Mouse (Mus musculus) kidney, embryonic 15.5 days (tissue): ENCODE results near the gene Ppm1n. TPM values are rescaled to one million over a fixed set of nuclear protein-coding genes. Genes with fewer than 3 reads are reported as not detected.

Source experiments
- ATAC-seq: fragments of 200-750 bp; cut with Nextera tagmentation; replicated peaks from 2 replicates; pipeline ENCODE4 v1.8.0; 2017; ENCODE audit warnings: moderate TSS enrichment; ENCODE audit not compliant: low FRiP score
- H3K27ac ChIP-seq: fragments of 300-500 bp; sonication (generic); 2 replicates; pipeline ENCODE4 v1.5.1; 2015; ENCODE audit warnings: mild to moderate bottlenecking, inconsistent platforms
- H3K27me3 ChIP-seq: fragments of 300-500 bp; sonication (generic); 2 replicates; pipeline ENCODE4 v1.6.1; 2015; ENCODE audit warnings: inconsistent platforms
- H3K36me3 ChIP-seq: fragments of 300-500 bp; sonication (generic); 2 replicates; pipeline ENCODE4 v1.6.1; 2015; ENCODE audit warnings: inconsistent platforms
- H3K4me1 ChIP-seq: fragments of 300-500 bp; sonication (generic); 2 replicates; pipeline ENCODE4 v1.6.1; 2015; ENCODE audit warnings: inconsistent platforms
- H3K4me2 ChIP-seq: fragments of 300-500 bp; sonication (generic); 2 replicates; pipeline ENCODE4 v1.6.1; 2015; ENCODE audit warnings: moderate library complexity, mild to moderate bottlenecking, inconsistent platforms
- H3K4me3 ChIP-seq: fragments of 300-500 bp; sonication (generic); replicated peaks from 2 replicates; pipeline ENCODE4 v1.5.1; 2015; ENCODE audit warnings: mild to moderate bottlenecking, inconsistent platforms
- H3K9ac ChIP-seq: fragments of 300-500 bp; sonication (generic); 2 replicates; pipeline ENCODE4 v1.6.1; 2015; ENCODE audit warnings: mild to moderate bottlenecking, inconsistent platforms
- H3K9me3 ChIP-seq: fragments of 300-500 bp; sonication (generic); replicated peaks from 2 replicates; pipeline ENCODE4 v1.6.1; 2016; ENCODE audit warnings: inconsistent platforms
- WGBS: fragments of 180-500 bp; shearing (Covaris S2); methylation state at CpG from one replicate; pipeline ENCODE4 v1.1.7; 2015; ENCODE audit warnings: mixed read lengths; 5-methylcytosine and 5-hydroxymethylcytosine counted together
- polyA plus RNA-seq: library from polyadenylated mRNA; unstranded; fragments of >200 nt; fragmentation: Nextera tagmentation; extraction: Ambion mirVana; gene quantifications from 2 replicates; pipeline ENCODE4 v1.2.1, GENCODE M21; 2015

Gene Ppm1n
- polyA plus RNA-seq, 1 experiment from 2014 or later: 0.13 TPM

- peaks cover 13% of the 10 kb centered on the region; the same call in 1 of the 2 replicates for H3K36me3 ChIP-seq
- H3K9ac ChIP-seq: no peak overlapping the region
- WGBS: 92% methylated on average over 2 of the region's 2 CpGs
- no peaks in the 10 kb centered on the region for H3K9me3 ChIP-seq
- H3K4me1 ChIP-seq: peaks cover 21% of the 10 kb centered on the region
- no peak overlapping the region for H3K4me3 ChIP-seq
- no peaks in the 10 kb centered on the region for H3K27me3 ChIP-seq
- no peak overlapping the region for H3K4me2 ChIP-seq
- H3K27ac ChIP-seq: no peak overlapping the region
- no peak for ATAC-seq
Measured at GRCm38 (mm10) chr7:19235092-19235671, 44.7 kb downstream of the Ppm1n start.

- H3K9me3 ChIP-seq: no peaks in the 10 kb centered on the region
- no peak for ATAC-seq
- H3K9ac ChIP-seq: no peak overlapping the region
- H3K4me3 ChIP-seq: no peak overlapping the region
- H3K4me1 ChIP-seq: peaks cover 24% of the 10 kb centered on the region
- no peak overlapping the region for H3K4me2 ChIP-seq
- peaks cover 13% of the 10 kb centered on the region; the same call in 1 of the 2 replicates for H3K36me3 ChIP-seq
- H3K27me3 ChIP-seq: no peaks in the 10 kb centered on the region
- H3K27ac ChIP-seq: no peak overlapping the region
- 75% methylated on average over 5 of the region's 5 CpGs for WGBS
Measured at GRCm38 (mm10) chr7:19234652-19235051, 45.2 kb downstream of the Ppm1n start.

GRCm38 (mm10) chr7:19231849-19232248 lies 48.0 kb downstream of the Ppm1n start:
- Histone ChIP-seq H3K36me3 (peaks cover 13% of the 10 kb centered on the region; the same call in 1 of the 2 replicates), H3K4me3 (no peak overlapping the region), H3K4me1 (peaks cover 32% of the 10 kb centered on the region), H3K4me2 (no peak overlapping the region), H3K27me3 (no peaks in the 10 kb centered on the region), H3K9ac (no peak overlapping the region), H3K27ac (0 out of 2 replicates have a peak overlapping the region, but pooled peaks have one; percentile 45), H3K9me3 (no peaks in the 10 kb centered on the region)
- ATAC-seq: no peak
- 86% methylated on average over 3 of the region's 3 CpGs for WGBS

- H3K36me3 ChIP-seq: peaks cover 13% of the 10 kb centered on the region; the same call in 1 of the 2 replicates
- ATAC-seq: no peak
Measured at GRCm38 (mm10) chr7:19230899-19231298, 49.0 kb downstream of the Ppm1n start.

GRCm38 (mm10) chr7:19230041-19230580 lies 49.8 kb downstream of the Ppm1n start:
- Histone ChIP-seq H3K27me3 (no peaks in the 10 kb centered on the region), H3K4me2 (peak overlapping the region; percentile 87; the same call in 1 of the 2 replicates), H3K4me3 (peak overlapping the region; percentile 78; the same call in 1 of the 2 replicates)

More at GRCm38 (mm10) chr7:19230899-19231298, 49.0 kb downstream of the Ppm1n start:
- Histone ChIP-seq H3K4me2 (no peak overlapping the region), H3K4me3 (no peak overlapping the region), H3K9ac (no peak overlapping the region), H3K4me1 (peaks cover 33% of the 10 kb centered on the region), H3K9me3 (no peaks in the 10 kb centered on the region), H3K27ac (no peak overlapping the region), H3K27me3 (no peaks in the 10 kb centered on the region)
- WGBS: 95% methylated on average over 5 of the region's 5 CpGs

GRCm38 (mm10) chr7:19229404-19229803 lies 50.5 kb downstream of the Ppm1n start:
- peaks cover 33% of the 10 kb centered on the region for H3K4me1 ChIP-seq
- peaks cover 24% of the 10 kb centered on the region; the same call in 1 of the 2 replicates for H3K36me3 ChIP-seq
- H3K4me2 ChIP-seq: peak overlapping the region; percentile 87
- H3K9me3 ChIP-seq: no peaks in the 10 kb centered on the region
- H3K9ac ChIP-seq: peak overlapping the region; percentile 79
- peak overlapping the region; percentile 100 for H3K27ac ChIP-seq
- no peak for ATAC-seq
- H3K4me3 ChIP-seq: peak overlapping the region; percentile 78
- H3K27me3 ChIP-seq: no peaks in the 10 kb centered on the region
- WGBS: 30% methylated on average over 5 of the region's 5 CpGs

More at GRCm38 (mm10) chr7:19230041-19230580, 49.8 kb downstream of the Ppm1n start:
- no peak for ATAC-seq
- Histone ChIP-seq H3K4me1 (peaks cover 33% of the 10 kb centered on the region), H3K9me3 (no peaks in the 10 kb centered on the region), H3K9ac (0 out of 2 replicates have a peak overlapping the region, but pooled peaks have one; percentile 15), H3K36me3 (peaks cover 18% of the 10 kb centered on the region; the same call in 1 of the 2 replicates), H3K27ac (0 out of 2 replicates have a peak overlapping the region, but pooled peaks have one; percentile 14)
- WGBS: 90% methylated on average over 2 of the region's 2 CpGs

- H3K27ac ChIP-seq: peak overlapping the region; percentile 100
- no peak for ATAC-seq
- peaks cover 25% of the 10 kb centered on the region; the same call in 1 of the 2 replicates for H3K36me3 ChIP-seq
- no peaks in the 10 kb centered on the region for H3K9me3 ChIP-seq
- no peaks in the 10 kb centered on the region for H3K27me3 ChIP-seq
- peak overlapping the region; percentile 79 for H3K9ac ChIP-seq
- peaks cover 33% of the 10 kb centered on the region for H3K4me1 ChIP-seq
- WGBS: under 1% methylated on average over 14 of the region's 14 CpGs
- peak overlapping the region; percentile 87 for H3K4me2 ChIP-seq
- H3K4me3 ChIP-seq: peak overlapping the region; percentile 78
Measured at GRCm38 (mm10) chr7:19228793-19229148, 51.1 kb downstream of the Ppm1n start.

- H3K9me3 ChIP-seq: no peaks in the 10 kb centered on the region
- H3K4me3 ChIP-seq: peak within 1 kb of the TSS; percentile 78
- H3K4me2 ChIP-seq: peak within 1 kb of the TSS; percentile 87
- under 1% methylated on average over 86 of the region's 91 CpGs for WGBS
- peak; percentile 94 for ATAC-seq
- H3K4me1 ChIP-seq: peaks cover 33% of the 10 kb centered on the region
- H3K36me3 ChIP-seq: peaks cover 25% of the 10 kb centered on the region; the same call in 1 of the 2 replicates
- H3K27me3 ChIP-seq: no peaks in the 10 kb centered on the region
- H3K27ac ChIP-seq: peak within 1 kb of the TSS; percentile 100
- peak within 1 kb of the TSS; percentile 79 for H3K9ac ChIP-seq
Measured at GRCm38 (mm10) chr7:19227883-19228792, 51.7 kb downstream of the Ppm1n start, which contains the start of gene Opa3. Gene Opa3 (plus strand): TSS chr7:19228334.

- Histone ChIP-seq H3K4me1 (peaks cover 33% of the 10 kb centered on the region), H3K9ac (peak overlapping the region; percentile 73), H3K27ac (peak overlapping the region; percentile 100), H3K36me3 (peaks cover 22% of the 10 kb centered on the region; the same call in 1 of the 2 replicates), H3K9me3 (no peaks in the 10 kb centered on the region), H3K27me3 (no peaks in the 10 kb centered on the region), H3K4me3 (peak overlapping the region; percentile 78), H3K4me2 (peak overlapping the region; percentile 87)
- ATAC-seq: peak; percentile 27
- WGBS: 17% methylated on average over 20 of the region's 20 CpGs
Measured at GRCm38 (mm10) chr7:19226817-19227797, 52.8 kb downstream of the Ppm1n start.
